Mouse (Mus musculus): ENCODE results near the gene Hoxd1.

Hoxd1 gene

DNA sequence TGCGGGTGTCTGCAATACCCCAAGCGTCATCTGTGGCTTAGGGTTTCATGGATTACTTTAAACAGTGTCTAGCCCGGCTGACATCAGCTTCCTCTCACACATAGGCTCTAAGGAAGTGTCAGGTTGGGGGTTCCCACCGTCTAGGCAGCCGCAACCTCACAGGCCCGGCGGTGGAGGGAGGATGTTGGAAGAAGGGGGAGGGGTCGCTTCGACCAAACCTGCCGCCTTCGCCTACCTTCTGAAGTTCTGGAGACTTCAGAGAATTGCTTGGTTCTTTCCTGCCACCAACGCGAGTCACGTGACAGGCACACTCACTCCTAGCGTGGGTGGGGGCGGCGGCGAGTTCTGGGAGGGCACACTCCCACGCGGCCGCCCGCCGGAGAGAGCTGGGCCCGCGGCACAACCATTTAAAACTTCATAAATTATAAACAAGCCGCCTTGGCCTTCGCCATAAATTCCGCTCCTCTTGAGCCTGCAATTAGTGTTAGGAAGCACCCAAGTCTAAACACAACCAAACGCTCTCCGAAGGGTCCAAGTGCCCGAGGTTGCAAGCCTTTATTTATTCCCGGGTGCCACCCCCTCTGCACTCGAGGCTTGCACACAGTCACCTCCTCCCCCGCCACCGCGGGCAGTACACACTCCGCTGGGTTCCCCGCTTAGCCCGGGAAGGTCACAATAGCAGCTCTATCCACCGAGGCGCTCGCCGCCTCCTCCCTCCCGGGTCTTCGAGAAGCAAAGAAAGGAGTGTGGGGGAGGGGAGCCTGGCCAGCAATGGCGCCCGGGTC lies 13.3 kb upstream of the Hoxd1 start:
- DNase-seq, result peak; percentile 70

DNA sequence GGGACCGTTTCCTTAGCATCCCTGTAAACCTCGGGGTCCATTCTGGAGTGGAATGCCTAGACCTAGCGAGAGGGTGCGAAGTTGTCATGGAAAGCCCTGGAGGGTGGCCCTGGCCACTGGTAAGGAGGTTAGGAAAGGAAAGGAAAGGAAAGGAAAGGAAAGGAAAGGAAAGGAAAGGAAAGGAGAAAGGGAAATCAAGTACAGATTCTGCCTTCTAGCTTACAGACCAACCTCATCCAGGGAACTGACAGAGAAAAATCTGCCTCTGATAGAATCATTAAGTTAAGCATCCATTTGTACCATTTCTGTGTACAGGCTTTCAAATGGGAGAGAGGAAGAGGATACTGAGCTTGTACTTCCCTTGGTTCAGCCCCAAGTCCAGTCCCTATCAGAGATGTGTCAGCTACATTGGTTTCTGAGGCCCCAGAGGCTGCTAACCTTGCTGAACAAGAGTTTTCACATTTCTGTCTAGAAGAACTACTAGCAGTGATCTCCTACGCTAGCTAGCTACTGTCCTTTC lies 12.0 kb upstream of the Hoxd1 start:
- DNase-seq, result no peak

DNA sequence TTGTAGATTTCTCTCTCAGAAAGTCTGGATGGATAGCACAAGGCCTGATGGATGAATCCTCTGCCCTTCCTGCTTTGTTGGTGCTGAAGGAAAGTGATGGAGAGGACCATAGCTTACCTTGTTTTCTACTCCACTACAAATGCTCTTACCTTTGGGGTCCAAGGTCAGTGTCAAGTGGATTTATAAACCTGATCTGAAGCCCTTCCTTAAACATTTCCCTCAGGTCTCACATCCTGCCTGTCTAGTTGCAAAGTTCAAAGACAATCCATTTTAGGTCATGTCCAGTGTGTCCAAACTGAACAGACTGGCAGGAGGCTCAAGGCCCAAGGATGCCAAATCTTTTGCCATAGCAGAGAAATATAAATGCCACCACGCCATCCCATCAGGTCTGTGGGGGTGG lies 10.9 kb upstream of the Hoxd1 start:
- no peak for DNase-seq

DNA sequence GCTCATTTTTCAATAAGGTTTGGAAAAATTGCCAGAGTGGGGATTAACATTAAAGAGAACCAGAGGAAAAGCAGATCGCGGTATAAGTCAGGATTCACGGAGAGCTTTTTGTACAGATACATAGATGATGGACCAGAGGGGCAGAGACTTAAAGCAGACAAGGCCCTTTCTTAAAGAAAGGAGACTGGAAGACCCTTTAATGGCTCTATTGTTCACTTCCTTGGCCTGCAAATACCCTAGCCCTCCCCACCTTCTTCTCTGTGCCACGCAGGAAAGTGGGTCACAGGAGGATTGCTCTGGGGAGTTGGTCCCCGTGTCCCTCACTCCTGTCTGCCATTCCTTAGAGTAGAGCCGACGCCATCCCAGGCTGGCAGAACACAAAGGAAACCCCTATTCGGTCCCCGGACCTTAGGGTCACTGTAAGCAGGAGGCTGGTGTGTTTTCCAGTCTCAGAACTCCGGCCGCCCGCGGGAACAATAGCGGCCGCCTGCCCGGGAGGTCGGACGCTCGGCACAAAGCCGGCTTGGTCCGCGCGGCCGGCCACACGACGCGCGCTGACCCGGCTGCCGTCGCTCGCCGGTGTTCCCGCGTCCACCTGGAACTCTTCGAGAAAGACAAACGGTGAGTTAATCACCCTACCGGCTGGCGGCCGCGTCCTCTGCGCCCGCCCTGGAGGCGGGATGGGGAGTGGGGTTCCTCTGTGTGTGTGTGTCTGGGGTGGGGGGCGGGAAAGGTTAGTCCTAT lies 10.2 kb upstream of the Hoxd1 start:
- DNase-seq, result no peak

DNA sequence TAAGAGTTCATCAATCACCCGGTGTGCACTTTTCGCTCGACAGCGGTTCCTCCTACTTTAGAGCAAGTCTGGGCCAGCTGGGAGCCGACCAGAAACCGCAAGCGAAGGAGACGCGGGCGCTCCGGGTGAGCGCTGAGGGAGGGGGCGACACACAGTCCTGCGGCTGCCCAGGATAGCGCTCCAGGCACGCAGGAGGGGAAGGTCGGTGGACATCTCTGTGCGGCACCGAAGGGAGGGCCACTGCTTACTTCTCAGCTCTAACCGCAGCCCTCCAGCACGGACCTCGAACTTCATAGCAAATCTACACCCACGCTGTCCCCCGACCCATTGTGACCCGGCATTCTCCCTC lies 9.6 kb upstream of the Hoxd1 start:
- no peak for DNase-seq

DNA sequence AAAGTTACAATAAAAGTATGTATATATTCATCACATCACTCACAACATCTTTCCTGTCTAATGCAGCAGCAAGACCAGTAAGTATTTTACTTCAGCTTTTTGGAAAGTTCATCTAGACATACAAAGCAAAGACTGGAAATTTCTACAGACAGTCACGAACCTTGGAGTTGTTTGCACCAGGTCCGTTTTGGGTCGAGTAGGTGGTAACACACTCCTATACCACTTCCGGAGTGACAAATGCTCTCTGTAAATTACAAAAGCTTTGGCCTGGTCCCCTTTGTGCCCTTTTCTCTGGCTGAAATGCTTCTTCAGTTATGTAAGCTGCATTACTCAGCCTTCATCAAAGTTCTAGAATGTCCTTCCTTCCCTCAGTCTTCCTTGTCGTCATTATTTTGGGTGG lies 9.1 kb upstream of the Hoxd1 start:
- DNase-seq, result no peak

DNA sequence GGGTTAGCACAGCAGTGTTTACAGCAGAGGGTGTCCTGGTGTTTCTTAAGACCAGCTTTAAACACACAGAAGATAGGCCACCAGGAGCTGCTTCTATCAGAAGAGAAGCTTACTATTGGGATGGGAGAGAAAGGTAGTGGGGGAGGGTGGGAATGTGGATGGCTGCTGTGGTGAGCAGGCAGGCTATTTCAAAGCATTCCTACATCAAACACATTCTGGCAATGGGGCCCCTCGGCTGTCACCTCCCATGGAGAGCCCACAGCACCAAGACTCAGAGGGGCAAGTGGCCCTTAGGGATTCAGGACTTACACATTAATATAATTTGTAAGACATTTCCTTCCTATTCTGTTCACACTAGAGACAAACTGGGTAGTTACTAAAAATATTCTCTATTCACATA lies 2.6 kb upstream of the Hoxd1 start:
- no peak for DNase-seq

DNA sequence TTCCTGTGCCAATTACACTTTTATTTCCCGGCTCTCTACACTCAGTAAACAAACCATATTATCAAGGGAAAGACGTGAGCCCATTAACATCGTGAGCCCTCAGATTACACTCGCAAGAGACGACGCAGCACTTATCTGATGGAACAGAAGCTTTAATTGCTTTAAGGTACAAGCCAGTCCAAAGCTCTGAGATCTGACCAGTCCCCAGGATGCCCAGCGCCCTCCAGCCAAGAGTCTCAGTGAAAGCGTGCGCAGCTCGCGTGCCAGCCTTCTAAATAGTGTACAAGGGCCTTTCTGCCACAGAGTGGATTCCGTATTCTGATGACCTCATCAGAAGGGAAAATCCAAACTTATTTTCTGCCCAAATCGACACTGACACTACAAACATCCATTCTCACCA lies 839 bp upstream of the Hoxd1 start:
- no peak for DNase-seq

DNA sequence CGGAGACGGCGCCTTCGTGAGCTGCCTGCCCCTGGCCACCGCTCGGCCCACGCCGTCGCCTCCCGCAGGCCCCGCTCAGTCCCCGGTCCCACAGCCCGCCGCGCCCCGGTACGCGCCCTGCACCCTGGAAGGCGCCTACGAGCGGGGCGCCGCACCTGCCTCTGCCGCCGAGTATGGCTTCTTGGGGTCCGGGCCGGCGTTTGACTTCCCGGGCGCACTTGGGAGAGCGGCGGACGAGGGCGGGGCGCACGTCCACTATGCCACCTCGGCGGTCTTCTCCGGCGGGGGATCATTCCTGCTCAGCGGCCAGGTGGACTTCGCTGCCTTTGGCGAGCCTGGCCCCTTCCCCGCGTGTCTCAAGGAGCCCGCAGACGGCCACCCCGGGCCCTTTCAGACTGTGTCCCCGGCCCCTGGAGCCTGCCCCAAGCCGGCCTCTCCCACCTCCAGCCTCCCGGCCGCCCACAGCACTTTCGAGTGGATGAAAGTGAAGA lies 510 bp downstream of the Hoxd1 start:
- DNase-seq, result peak; percentile 21

DNA sequence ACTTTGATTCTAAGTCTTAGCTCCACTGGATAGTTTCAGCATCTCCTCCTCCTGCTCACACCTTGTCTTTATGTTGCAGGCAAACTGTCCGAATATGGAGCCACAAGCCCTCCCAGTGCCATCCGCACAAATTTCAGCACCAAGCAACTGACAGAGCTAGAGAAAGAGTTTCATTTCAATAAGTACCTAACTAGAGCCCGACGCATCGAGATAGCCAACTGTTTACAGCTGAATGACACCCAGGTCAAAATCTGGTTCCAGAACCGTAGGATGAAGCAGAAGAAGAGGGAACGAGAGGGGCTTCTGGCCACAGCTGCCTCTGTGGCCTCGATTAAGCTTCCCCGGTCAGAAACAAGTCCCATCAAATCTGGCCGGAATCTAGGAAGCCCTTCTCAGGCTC lies 1.2 kb downstream of the Hoxd1 start:
- DNase-seq, result no peak

DNA sequence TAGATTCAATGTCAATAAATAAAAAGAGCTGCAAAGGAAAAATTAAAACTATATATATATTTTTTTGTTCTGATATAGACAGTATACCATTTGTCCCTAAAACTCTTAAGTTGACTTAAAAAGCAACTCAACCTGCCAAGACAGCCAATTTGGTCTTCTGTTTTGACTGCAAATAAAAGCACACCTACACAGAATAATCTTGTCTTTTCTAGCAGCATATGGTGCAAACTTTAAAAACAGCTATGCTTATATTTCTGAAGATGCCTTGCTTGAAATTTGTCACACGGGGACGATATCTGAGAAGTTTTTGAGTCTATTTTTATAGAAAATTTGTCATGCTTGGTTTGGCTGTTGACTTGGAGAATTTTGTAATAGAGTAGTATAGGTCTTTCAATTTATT lies 11.6 kb downstream of the Hoxd1 start:
- DNase-seq, result no peak

DNA sequence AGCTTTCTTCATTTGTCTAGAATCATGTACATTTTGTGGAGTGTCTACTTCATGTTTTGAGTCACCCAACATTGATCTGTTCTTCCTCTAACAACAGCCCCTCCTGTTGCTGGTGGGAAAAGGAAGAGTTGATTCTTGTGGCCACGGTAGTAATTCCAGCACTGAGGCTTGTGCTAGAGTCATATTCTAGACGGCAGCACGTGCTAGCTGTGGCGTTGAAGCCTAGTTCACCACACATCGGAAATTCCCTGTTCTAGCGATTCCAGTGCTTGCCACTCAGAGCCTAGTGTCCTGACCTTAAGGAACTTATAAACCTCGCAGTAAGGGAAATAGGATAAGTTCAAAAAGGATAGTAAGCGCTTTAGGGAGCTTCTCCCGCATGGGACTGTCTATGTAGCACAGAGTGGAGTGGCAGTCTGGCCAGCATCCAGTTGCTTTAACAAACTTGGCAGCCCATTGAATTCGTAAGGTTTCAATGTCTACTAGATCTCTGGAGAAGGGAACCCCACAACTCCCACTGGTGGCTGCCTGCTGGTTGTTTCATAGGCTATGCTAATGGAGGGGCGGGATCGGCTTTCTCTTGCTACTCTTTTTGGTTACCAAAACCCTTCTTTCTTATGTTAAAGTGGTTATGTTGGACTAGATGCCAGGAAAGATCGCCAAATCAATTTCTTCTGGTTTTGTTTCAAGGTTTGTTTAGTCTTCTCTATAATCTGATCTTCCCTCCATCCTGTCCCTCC lies 14.9 kb downstream of the Hoxd1 start:
- no peak for DNase-seq

DNA sequence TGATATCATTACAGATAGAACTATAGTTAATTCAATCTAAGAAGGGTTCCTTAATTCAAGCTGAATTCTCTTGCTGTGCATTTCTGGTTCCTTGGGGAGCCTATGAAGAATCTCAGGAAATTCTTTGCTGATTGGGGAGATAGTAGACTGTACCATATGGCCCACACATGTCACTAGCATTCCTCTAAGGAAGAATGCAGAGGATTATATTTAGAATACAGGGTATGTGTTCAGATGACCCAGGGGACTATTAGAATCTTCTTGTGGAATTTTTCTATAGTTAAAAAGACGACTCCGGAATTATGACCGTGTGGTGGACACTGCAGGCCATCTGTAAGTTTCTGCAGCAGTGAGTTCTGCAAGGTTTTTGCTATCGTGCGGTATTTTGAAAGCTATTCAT lies 18.6 kb downstream of the Hoxd1 start:
- no peak for DNase-seq

DNA sequence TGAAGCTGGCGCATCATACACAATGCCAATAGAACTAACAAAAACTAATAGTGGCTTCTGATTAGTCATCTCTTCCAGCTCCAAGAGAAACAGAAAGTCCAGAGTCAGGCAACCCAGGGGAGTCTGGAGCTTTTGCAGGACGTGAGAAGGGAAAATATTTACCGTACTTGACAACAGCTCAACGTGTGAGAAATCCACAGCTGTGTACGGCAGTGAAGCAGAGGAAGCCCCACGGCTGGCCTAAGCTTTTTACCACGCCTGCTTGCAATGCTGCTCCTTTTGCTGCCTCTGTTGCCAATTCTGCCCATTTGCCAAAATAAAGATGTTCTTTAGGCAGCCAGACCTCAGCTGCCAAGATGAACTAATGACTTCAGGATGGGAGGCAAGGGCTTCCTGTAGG lies 32.8 kb downstream of the Hoxd1 start:
- DNase-seq, result no peak

DNA sequence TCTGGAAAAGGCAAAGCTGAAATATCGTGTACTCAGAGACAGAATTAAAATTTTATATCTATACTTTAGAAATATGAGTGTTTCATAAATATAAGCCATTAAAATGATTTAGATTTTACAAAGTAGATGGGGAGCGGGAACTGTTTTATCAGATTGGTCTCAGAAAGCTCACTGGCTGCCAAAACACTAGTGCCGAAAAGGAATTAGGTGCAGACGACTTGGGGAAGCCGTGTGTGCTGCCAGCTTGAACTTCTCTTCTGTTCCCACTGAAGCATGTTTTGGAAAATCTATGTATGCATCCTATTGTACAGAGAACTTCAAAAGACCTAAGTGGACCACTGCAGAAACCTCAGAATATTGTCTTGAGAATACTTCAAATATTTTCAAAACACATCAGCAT lies 45.7 kb downstream of the Hoxd1 start:
- DNase-seq, result no peak

Measured in kidney, postnatal 14 days (tissue).